Mouse (Mus musculus) kidney, adult 2 months (tissue): ENCODE results near the gene Mnd1.

Source experiments
- CTCF ChIP-seq: fragments of 200-500 bp; conservative IDR thresholded peaks from 2 replicates; pipeline ENCODE4 v1.5.1; 2011; ENCODE audit warnings: low read depth, mild to moderate bottlenecking, control low read depth, low read length, moderate library complexity, mixed read lengths; ENCODE audit not compliant: insufficient read depth, insufficient read length
- POLR2A ChIP-seq: fragments of 200-500 bp; IDR thresholded peaks from one replicate; pipeline ENCODE4 v1.6.1; 2011; ENCODE audit warnings: low read depth, low read length, control low read depth

DNA sequence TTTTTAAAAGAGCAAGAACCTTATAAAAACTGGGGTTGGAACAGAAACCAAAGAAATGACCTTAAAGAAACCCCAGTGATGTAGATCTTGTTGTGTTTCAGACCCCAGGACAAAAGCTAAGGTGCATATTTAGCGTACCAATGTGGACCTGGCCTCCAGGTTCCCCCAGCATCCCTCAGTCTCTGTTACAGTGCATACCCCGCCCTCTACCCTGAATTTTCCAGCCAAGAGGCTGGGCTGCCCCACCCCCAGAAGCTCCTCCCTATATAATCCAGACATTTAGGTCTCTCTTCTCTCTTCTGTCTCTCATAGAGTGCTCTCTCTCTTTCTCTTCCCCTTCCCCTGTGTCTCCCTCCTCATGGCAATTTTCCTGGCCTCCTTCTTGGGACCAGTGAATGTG lies 24.7 kb upstream of the Mnd1 start:
- TF ChIP-seq CTCF (no peak), POLR2A (no peak)
